Mouse (Mus musculus) spleen, adult 2 months (tissue): Measurements from ENCODE around the gene Rps6kl1. TPM values are rescaled to one million over a fixed set of nuclear protein-coding genes. Genes with fewer than 3 reads are reported as not detected.

Source experiments
- DNase-seq, 2 experiments: peaks; one replicate each; pipeline versions ENCODE4 v3.0.0 to v3.0.0-alpha.2; 2012 to 2021; ENCODE audit warnings: low spot score in 2 of 2, low read depth in 1 of 2
- H3K27ac ChIP-seq: fragments of 200-500 bp; 2 replicates; pipeline ENCODE4 v1.5.1; 2012; ENCODE audit warnings: low read length, inconsistent platforms; ENCODE audit not compliant: insufficient read depth
- H3K27me3 ChIP-seq: fragments of 200-500 bp; 2 replicates; pipeline ENCODE4 v1.6.1; 2012; ENCODE audit warnings: mild to moderate bottlenecking, moderate library complexity, low read length, inconsistent platforms; ENCODE audit not compliant: control insufficient read depth, insufficient read depth
- H3K36me3 ChIP-seq: fragments of 200-500 bp; 2 replicates; pipeline ENCODE4 v1.6.1; 2012; ENCODE audit warnings: mild to moderate bottlenecking, low read length, inconsistent platforms; ENCODE audit not compliant: control insufficient read depth, insufficient read depth
- H3K4me1 ChIP-seq: fragments of 200-500 bp; 2 replicates; pipeline ENCODE4 v1.6.1; 2011; ENCODE audit warnings: inconsistent platforms; ENCODE audit not compliant: control insufficient read depth, insufficient read depth, insufficient read length
- H3K4me3 ChIP-seq: fragments of 200-500 bp; 2 replicates; pipeline ENCODE4 v1.5.1; 2011; ENCODE audit warnings: mild to moderate bottlenecking, inconsistent platforms; ENCODE audit not compliant: insufficient read depth, insufficient read length; ENCODE audit errors: extremely low read depth
- CTCF ChIP-seq: fragments of 200-500 bp; IDR thresholded peaks from 2 replicates; pipeline ENCODE4 v1.5.1; 2011; ENCODE audit warnings: mild to moderate bottlenecking, inconsistent platforms; ENCODE audit not compliant: insufficient read depth, insufficient read length, insufficient replicate concordance; ENCODE audit errors: extremely low read depth
- POLR2A ChIP-seq: fragments of 200-500 bp; IDR thresholded peaks from 2 replicates; pipeline ENCODE4 v1.6.1; 2011; ENCODE audit warnings: low read depth, low read length, inconsistent platforms
- WGBS: fragments of 180-500 bp; shearing (Covaris S2); methylation state at CpG from one replicate; pipeline ENCODE4 v1.1.7; 2018; 5-methylcytosine and 5-hydroxymethylcytosine counted together
- polyA plus RNA-seq: library from polyadenylated mRNA; depleted of rRNA; stranded (reverse); fragments of >200 nt; gene quantifications from 2 replicates; pipeline ENCODE4 v1.2.3, GENCODE M21; 2012

Rps6kl1 gene
- polyA plus RNA-seq, 1 experiment = 0.53 TPM

DNA sequence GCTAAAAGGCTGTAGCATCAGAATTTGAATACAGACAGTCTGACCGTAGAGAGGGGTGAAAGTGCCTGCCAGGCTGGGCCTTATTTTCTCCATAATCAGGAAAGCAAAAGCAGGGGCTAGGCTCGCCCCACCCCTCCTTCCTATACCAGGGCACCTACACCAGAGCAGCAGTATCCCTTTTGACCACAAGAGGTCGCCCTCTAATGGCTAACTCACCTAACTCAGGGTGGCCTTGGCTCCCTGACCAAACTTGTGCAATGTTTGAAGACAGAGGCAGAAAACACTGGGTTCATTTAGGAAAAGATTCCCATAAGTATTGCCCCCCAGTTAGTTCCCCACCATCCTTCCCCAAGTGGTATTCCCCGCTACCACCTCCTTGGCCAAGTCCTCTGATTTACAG, 8.3 kb downstream of the Rps6kl1 start:
- 0 out of 2 replicates have a peak, but pooled peaks cover 1% of the 10 kb centered on the region for H3K27me3 ChIP-seq
- H3K36me3 ChIP-seq = no peaks in the 10 kb centered on the region
- TF ChIP-seq CTCF = peak; percentile 68; the same call in 1 of the 2 replicates
- TF ChIP-seq POLR2A = no peak
- peak; percentile 40 to 75 for DNase-seq
- 25% methylated on average over 4 of the region's 4 CpGs for WGBS
- H3K27ac ChIP-seq = no peak overlapping the region
- no peak overlapping the region for H3K4me3 ChIP-seq
- no peaks in the 10 kb centered on the region for H3K4me1 ChIP-seq

DNA sequence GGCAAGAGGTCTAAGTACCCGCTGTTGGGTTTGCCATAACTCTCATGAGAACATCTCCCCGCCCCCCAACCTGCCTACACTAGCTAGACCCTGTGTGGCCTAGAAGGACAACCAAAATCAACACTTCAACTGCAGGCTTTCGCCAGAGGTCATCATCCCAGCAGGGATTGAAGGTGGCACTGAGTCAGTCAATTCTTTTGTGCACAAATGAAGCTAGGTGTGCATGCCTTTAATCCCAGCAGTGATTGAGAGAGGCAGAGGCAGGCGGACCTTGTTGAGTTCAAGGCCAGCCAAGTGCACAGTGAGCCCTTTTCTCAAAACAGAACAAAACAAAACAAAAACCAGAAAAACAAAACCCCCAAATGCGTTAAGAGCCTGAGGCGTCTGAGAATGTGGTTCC, 10.0 kb downstream of the Rps6kl1 start:
- no peaks in the 10 kb centered on the region for H3K27me3 ChIP-seq
- no peaks in the 10 kb centered on the region for H3K4me1 ChIP-seq
- TF ChIP-seq CTCF = no peak
- TF ChIP-seq POLR2A = no peak
- H3K4me3 ChIP-seq = no peak overlapping the region
- no peak for DNase-seq
- no peak overlapping the region for H3K27ac ChIP-seq
- H3K36me3 ChIP-seq = no peaks in the 10 kb centered on the region
- WGBS = 84% methylated on average over 6 of the region's 6 CpGs

DNA sequence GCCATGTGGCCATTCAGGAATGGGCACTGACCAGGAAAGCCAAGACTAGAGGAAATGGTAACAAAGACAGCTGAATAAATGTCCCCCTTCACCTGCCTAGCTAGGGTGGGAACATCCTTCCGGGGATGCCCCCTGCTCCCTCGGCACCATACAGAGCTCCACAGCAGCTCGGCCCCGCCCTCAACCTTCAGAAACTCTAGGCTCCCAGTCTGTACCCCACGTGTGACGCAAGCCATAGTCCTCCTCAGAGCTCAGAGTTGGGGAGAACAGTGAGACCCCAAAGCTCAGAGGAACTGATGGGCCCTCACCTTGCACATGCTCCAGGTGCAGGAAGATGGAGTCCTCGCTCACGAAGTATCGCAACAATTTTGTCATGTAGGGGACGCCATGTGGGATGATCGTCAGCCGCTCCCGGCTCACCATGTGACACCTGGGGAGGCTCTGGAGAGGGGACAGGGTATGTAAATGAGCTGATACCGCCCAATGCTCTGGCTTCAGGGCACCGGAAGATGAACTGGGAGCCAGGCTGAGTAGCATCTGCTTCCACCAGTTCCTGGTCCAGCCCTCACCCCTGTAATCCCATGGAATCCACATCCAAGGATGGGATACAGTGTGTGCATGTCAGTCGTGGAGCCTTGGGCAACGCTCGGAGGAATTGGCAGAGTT, 10.9 kb downstream of the Rps6kl1 start:
- Histone ChIP-seq H3K27me3 (no peaks in the 10 kb centered on the region), H3K4me3 (no peak overlapping the region), H3K27ac (no peak overlapping the region), H3K4me1 (no peaks in the 10 kb centered on the region), H3K36me3 (no peaks in the 10 kb centered on the region)
- WGBS = 60% methylated on average over 18 of the region's 18 CpGs
- no peak for TF ChIP-seq CTCF
- TF ChIP-seq POLR2A = no peak
- no peak for DNase-seq

DNA sequence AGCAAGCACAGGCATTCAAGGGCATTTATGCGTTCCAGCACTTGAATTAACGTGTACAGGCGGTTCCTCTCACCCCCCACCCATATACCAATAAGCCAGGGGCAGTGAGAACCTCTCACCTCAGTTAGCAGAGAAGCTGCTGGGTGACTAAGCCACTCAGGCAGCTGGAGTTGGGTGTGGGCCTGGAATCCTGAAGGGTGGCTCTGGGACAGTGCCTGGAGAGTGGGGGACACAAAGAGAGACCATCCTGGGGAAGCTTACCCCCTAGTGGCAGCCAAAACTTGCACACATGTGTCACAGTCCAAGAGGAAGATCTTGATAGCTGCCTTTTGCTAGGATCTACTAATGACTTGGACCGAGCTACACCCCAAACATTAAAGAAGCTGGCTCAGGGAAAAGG, 14.4 kb downstream of the Rps6kl1 start:
- Histone ChIP-seq H3K4me3 (no peak overlapping the region), H3K27ac (no peak overlapping the region), H3K36me3 (peaks cover 24% of the 10 kb centered on the region), H3K27me3 (no peaks in the 10 kb centered on the region), H3K4me1 (no peaks in the 10 kb centered on the region)
- TF ChIP-seq CTCF = no peak
- TF ChIP-seq POLR2A = no peak
- 84% methylated on average over 4 of the region's 4 CpGs for WGBS
- no peak for DNase-seq

DNA sequence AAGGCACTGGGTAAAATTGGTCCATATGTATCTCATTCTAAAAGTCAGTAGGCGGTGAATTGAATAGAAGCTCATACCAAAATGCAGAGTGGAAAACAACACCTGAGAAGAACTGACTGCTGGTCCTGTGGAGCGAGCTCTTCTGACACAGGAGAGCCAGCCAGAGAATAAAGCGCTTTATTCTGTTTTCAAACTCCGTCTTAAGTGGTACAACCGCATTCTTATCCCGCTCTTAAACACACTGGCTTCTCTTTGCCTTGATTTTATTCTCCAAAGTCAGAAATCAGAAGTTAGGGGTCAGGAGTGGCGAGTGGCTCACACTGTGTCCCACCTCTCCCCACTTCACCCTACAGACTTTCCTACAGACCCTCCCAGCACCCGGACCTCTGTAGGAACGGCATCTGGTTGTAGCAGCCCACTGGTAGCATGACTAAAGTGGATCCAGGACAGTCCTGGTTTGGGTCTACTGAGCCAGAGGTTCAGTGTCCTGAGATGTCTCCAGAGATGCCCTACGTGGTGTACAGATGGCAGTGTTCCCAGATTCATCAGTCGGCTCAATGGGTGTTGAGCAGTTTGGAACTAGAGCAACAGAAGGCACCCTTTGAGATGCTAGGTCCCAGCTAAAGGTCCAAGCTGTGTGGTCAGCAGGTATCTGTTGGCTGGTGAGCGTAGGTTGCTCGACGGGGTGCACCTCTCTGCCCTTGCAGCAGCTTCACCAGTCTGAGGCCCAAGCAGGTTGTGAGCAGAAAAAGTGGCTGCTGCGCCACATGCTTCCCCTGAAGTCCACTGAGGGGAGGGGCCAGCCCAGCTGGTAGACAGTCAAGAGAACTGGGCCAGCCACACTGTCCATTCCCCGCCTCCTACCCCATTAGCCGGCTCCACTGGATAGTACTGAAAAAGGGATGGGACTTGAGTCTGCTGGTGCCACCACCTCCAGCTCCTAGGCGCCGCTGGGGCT, 15.3 kb downstream of the Rps6kl1 start:
- WGBS = 85% methylated on average over 19 of the region's 19 CpGs
- no peak overlapping the region for H3K27ac ChIP-seq
- peaks cover 30% of the 10 kb centered on the region for H3K36me3 ChIP-seq
- H3K4me3 ChIP-seq = no peak overlapping the region
- H3K4me1 ChIP-seq = no peaks in the 10 kb centered on the region
- DNase-seq = no peak
- TF ChIP-seq CTCF = no peak
- TF ChIP-seq POLR2A = no peak
- H3K27me3 ChIP-seq = no peaks in the 10 kb centered on the region

DNA sequence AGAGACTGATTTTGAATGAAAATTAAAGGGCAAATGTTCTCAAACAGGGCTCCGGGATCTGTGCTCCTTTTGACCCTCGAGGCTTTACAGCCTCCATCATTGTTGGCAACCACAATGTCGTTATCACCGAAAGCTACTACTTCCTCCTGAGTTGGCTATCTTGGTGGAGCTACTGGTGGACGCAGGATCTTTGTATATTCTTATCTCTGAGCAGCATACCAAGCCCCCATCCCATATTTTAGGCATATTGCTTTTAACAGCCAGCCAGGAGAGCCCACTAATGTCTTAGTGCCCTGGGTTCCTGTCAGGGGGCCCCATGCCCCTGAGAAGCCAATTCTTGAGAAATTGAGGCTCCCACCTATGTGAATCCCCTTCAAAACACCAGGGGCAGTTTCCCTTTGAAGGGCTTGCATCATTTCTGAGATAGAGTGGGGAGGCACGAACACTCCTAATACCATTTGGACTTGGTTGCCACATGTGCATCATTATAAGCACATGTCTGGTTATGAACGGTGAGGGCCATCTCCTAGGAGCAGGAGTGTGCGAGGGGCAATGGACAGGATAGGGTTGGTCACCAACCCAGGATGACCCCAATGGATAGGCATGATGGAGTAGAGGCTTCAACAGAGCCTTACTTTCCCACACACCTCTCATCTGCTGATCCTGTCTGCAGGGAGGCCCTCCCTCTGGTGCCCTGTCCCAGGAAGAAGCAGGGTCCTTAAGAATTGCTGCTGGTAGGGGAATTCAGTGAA, 16.8 kb downstream of the Rps6kl1 start:
- DNase-seq = no peak
- no peak for TF ChIP-seq POLR2A
- TF ChIP-seq CTCF = no peak
- no peaks in the 10 kb centered on the region for H3K27me3 ChIP-seq
- no peak overlapping the region for H3K4me3 ChIP-seq
- WGBS = 68% methylated on average over 8 of the region's 8 CpGs
- no peaks in the 10 kb centered on the region for H3K4me1 ChIP-seq
- no peak overlapping the region for H3K27ac ChIP-seq
- H3K36me3 ChIP-seq = peaks cover 45% of the 10 kb centered on the region
